Comparison of ENCODE assay signal across 22 mouse cellular contexts in the genomic region with DNA sequence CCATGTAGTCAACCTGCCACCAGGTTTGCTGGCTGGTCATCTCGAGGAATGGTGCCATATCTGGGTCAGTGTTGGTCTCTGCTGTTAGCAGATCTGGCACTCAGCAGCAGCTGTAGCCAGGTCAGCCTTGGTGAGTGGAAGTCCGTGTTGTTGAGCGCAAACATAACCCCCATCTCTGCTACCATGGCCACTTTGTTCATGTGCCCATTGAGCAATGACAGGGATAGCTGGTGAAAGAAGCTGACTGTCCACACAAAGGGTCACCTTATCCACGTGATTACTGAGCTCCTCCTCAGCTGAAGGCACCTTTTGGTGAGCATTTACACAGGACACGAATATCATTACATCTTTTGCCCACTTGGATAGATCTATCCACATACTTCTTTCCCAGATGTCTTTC. TPM values are rescaled to one million over a fixed set of nuclear protein-coding genes. Genes with fewer than 3 reads are reported as not detected.
"Had no signal": no experiment of that assay in that cellular context is flagged by ENCODE, and none has a peak within 500 bp of the region (broad histone marks: within the 10 kb centered on the region; RNA-seq: fewer than 3 reads in every experiment).

No protein-coding gene starts in this region.

- H3K4me2 ChIP-seq: lung, embryonic 15.5 days; midbrain, embryonic 11.5 days; midbrain, embryonic 13.5 days; midbrain, embryonic 15.5 days; neural tube, embryonic 12.5 days; stomach, embryonic 15.5 days had no signal

- H3K36me3 ChIP-seq: lung, embryonic 15.5 days; midbrain, embryonic 13.5 days; midbrain, embryonic 15.5 days; neural tube, embryonic 12.5 days; stomach, embryonic 15.5 days had no signal

- H3K27me3 ChIP-seq: lung, embryonic 15.5 days; megakaryocyte, embryonic 14.5 days; midbrain, embryonic 13.5 days; midbrain, embryonic 15.5 days; neural tube, embryonic 12.5 days; stomach, embryonic 15.5 days had no signal

- H3K4me3 ChIP-seq: lung, embryonic 15.5 days; megakaryocyte, embryonic 14.5 days; midbrain, embryonic 13.5 days; midbrain, embryonic 15.5 days; neural tube, embryonic 12.5 days; stomach, embryonic 15.5 days had no signal

- ATAC-seq: lung, postnatal 0 days; midbrain, embryonic 13.5 days; midbrain, embryonic 15.5 days had no signal

- H3K9me3 ChIP-seq: lung, embryonic 15.5 days; megakaryocyte, embryonic 14.5 days; midbrain, embryonic 13.5 days; midbrain, embryonic 15.5 days; neural tube, embryonic 12.5 days; stomach, embryonic 15.5 days had no signal

- DNase-seq: lung, adult 2 months; lung, postnatal 14 days; lung, postnatal 36 days; right cerebral cortex, postnatal 14 days; thymus, adult 2 months; thymus, postnatal 25 days; thymus, postnatal 4 days had no signal

- H3K27ac ChIP-seq: lung, embryonic 15.5 days; macrophage; midbrain, embryonic 13.5 days; midbrain, embryonic 15.5 days; neural tube, embryonic 12.5 days; stomach, embryonic 15.5 days; stomach, postnatal 0 days had no signal

- H3K9ac ChIP-seq: lung, embryonic 15.5 days; midbrain, embryonic 13.5 days; midbrain, embryonic 15.5 days; neural tube, embryonic 12.5 days; stomach, embryonic 15.5 days had no signal

- H3K4me1 ChIP-seq: lung, embryonic 15.5 days; megakaryocyte, embryonic 14.5 days; midbrain, embryonic 13.5 days; midbrain, embryonic 15.5 days; neural tube, embryonic 12.5 days; stomach, embryonic 15.5 days had no signal

RNA-seq across cellular contexts. Expression of a gene that starts 19.6 kb away (rescaled TPM):
- total RNA-seq: megakaryocyte progenitor cell, adult 5-6 weeks; midbrain, postnatal 0 days; monocyte, adult 5-6 weeks; neutrophil, adult 5-6 weeks had no signal
- polyA plus RNA-seq: macrophage; midbrain, embryonic 13.5 days; midbrain, postnatal 0 days; neural tube, embryonic 12.5 days; neural tube, embryonic 14.5 days had no signal
